Mouse (Mus musculus): Measurements from ENCODE around the gene N4bp2l1.
"Not testable (repeated sequence)": the region's sequence is repeated elsewhere in the genome, so short reads cannot be mapped to it uniquely, and the experiment has no call there.

N4bp2l1 gene

GRCm38 (mm10) chr5:150597088-150597487 lies at the start of gene N4bp2l1:
Gene N4bp2l1 (minus strand): TSS chr5:150597188.
- in situ Hi-C loops (cut with MboI, MseI), result no loop called here

GRCm38 (mm10) chr5:150644926-150645325 lies 47.9 kb upstream of the N4bp2l1 start:
- in situ Hi-C loops (cut with MboI, MseI), result no loop called here

- in situ Hi-C loops (cut with MboI, MseI), result not testable (repeated sequence)
Measured at GRCm38 (mm10) chr5:150643390-150643789, 46.4 kb upstream of the N4bp2l1 start.

- in situ Hi-C loops (cut with MboI, MseI), result no loop called here
Measured at GRCm38 (mm10) chr5:150641440-150641839, 44.5 kb upstream of the N4bp2l1 start.

- in situ Hi-C loops (cut with MboI, MseI), result no loop called here
Measured at GRCm38 (mm10) chr5:150629692-150630091, 32.7 kb upstream of the N4bp2l1 start.

- in situ Hi-C loops (cut with MboI, MseI), result no loop called here
Measured at GRCm38 (mm10) chr5:150629272-150629671, 32.3 kb upstream of the N4bp2l1 start.

- in situ Hi-C loops (cut with MboI, MseI), result no loop called here
Measured at GRCm38 (mm10) chr5:150625528-150625927, 28.5 kb upstream of the N4bp2l1 start.

GRCm38 (mm10) chr5:150622792-150623191 lies 25.8 kb upstream of the N4bp2l1 start:
- in situ Hi-C loops (cut with MboI, MseI), result loop anchor here (5.0 kb wide), 1 partner anchor 35 kb away; no protein-coding TSS in a partner anchor

GRCm38 (mm10) chr5:150621592-150621991 lies 24.6 kb upstream of the N4bp2l1 start:
- in situ Hi-C loops (cut with MboI, MseI), result loop anchor here (5.0 kb wide), 1 partner anchor 34 kb away; no protein-coding TSS in a partner anchor

- in situ Hi-C loops (cut with MboI, MseI), result loop anchor here (5.0 kb wide), 1 partner anchor 33 kb away; no protein-coding TSS in a partner anchor
Measured at GRCm38 (mm10) chr5:150620588-150621135, 23.7 kb upstream of the N4bp2l1 start.

GRCm38 (mm10) chr5:150618599-150619355 lies 21.8 kb upstream of the N4bp2l1 start:
- in situ Hi-C loops (cut with MboI, MseI), result no loop called here

GRCm38 (mm10) chr5:150616731-150617130 lies 19.7 kb upstream of the N4bp2l1 start:
- in situ Hi-C loops (cut with MboI, MseI), result no loop called here

- in situ Hi-C loops (cut with MboI, MseI), result no loop called here
Measured at GRCm38 (mm10) chr5:150616216-150616615, 19.2 kb upstream of the N4bp2l1 start.

- in situ Hi-C loops (cut with MboI, MseI), result loop anchor here (5.0 kb wide), 1 partner anchor 38 kb away; no protein-coding TSS in a partner anchor
Measured at GRCm38 (mm10) chr5:150614054-150614453, 17.1 kb upstream of the N4bp2l1 start.

GRCm38 (mm10) chr5:150611697-150612096 lies 14.7 kb upstream of the N4bp2l1 start:
- in situ Hi-C loops (cut with MboI, MseI), result loop anchor here (5.0 kb wide), 1 partner anchor 41 kb away; no protein-coding TSS in a partner anchor

- in situ Hi-C loops (cut with MboI, MseI), result loop anchor here (5.0 kb wide), 1 partner anchor 41 kb away; no protein-coding TSS in a partner anchor
Measured at GRCm38 (mm10) chr5:150611136-150611535, 14.1 kb upstream of the N4bp2l1 start.

- in situ Hi-C loops (cut with MboI, MseI), result no loop called here
Measured at GRCm38 (mm10) chr5:150607631-150608030, 10.6 kb upstream of the N4bp2l1 start.

GRCm38 (mm10) chr5:150606131-150606530 lies 9.1 kb upstream of the N4bp2l1 start:
- in situ Hi-C loops (cut with MboI, MseI), result no loop called here

- in situ Hi-C loops (cut with MboI, MseI), result no loop called here
Measured at GRCm38 (mm10) chr5:150601441-150602230, 4.6 kb upstream of the N4bp2l1 start.

GRCm38 (mm10) chr5:150600554-150601440 lies 3.8 kb upstream of the N4bp2l1 start:
- in situ Hi-C loops (cut with MboI, MseI), result no loop called here

All from regulatory T cell (primary cell).